Mouse (Mus musculus) MEL (cell line): Measurements from ENCODE around the gene Dpp4. TPM values are rescaled to one million over a fixed set of nuclear protein-coding genes. Genes with fewer than 3 reads are reported as not detected.

Source experiments
- DNase-seq: peaks from one replicate; pipeline ENCODE4 v3.0.0; 2011; ENCODE audit warnings: low read depth, low spot score
- H3K27ac ChIP-seq: 2 replicates; pipeline ENCODE4 v1.5.1; 2012; ENCODE audit warnings: low read depth, mild to moderate bottlenecking, control low read depth, low read length, moderate library complexity; ENCODE audit not compliant: control insufficient read depth
- H3K27me3 ChIP-seq, 2 experiments: fragments of 150-350 bp in 1 of 2; sonication (generic) in 1 of 2; 2 replicates each; pipeline ENCODE4 v1.6.1; 2012; ENCODE audit warnings: low read length in 2 of 2, mild to moderate bottlenecking in 2 of 2, improper control_type of control experiment in 1 of 2, moderate library complexity in 1 of 2; ENCODE audit not compliant: insufficient read depth in 2 of 2, control insufficient read depth in 1 of 2
- H3K36me3 ChIP-seq, 2 experiments: 2 replicates each; pipeline ENCODE4 v1.6.1; 2012 to 2014; ENCODE audit warnings: low read length in 2 of 2, improper control_type of control experiment in 1 of 2, inconsistent platforms in 1 of 2, mild to moderate bottlenecking in 1 of 2; ENCODE audit not compliant: insufficient read depth in 2 of 2, control insufficient read depth in 1 of 2
- H3K4me1 ChIP-seq, 2 experiments: fragments of 150-350 bp in 1 of 2; sonication (generic) in 1 of 2; 2 replicates each; pipeline ENCODE4 v1.6.1; 2012; ENCODE audit warnings: low read length in 2 of 2, improper control_type of control experiment in 1 of 2, mild to moderate bottlenecking in 1 of 2; ENCODE audit not compliant: insufficient read depth in 2 of 2, control insufficient read depth in 1 of 2
- H3K4me3 ChIP-seq, 2 experiments: fragments of 150-350 bp in 1 of 2; sonication (generic) in 1 of 2; 2 replicates each; pipeline ENCODE4 v1.5.1; 2012; ENCODE audit warnings: low read depth in 2 of 2, low read length in 2 of 2, mild to moderate bottlenecking in 2 of 2, moderate library complexity in 2 of 2, control low read depth in 1 of 2, improper control_type of control experiment in 1 of 2; ENCODE audit not compliant: control insufficient read depth in 1 of 2, insufficient read depth in 1 of 2
- H3K79me2 ChIP-seq: 2 replicates; pipeline ENCODE4 v1.6.1; 2012; ENCODE audit warnings: mild to moderate bottlenecking, low read length, moderate library complexity; ENCODE audit not compliant: control insufficient read depth, poor library complexity, insufficient read depth
- H3K9ac ChIP-seq: 2 replicates; pipeline ENCODE4 v1.6.1; 2012; ENCODE audit warnings: low read depth, mild to moderate bottlenecking, control low read depth, low read length, moderate library complexity; ENCODE audit not compliant: control insufficient read depth, poor library complexity, severe bottlenecking
- H3K9me3 ChIP-seq: fragments of 150-350 bp; sonication (generic); replicated peaks from 2 replicates; pipeline ENCODE4 v1.6.1; 2012; ENCODE audit warnings: mild to moderate bottlenecking, low read length, improper control_type of control experiment, moderate library complexity; ENCODE audit not compliant: insufficient read depth
- BHLHE40 ChIP-seq: IDR thresholded peaks from 2 replicates; pipeline ENCODE4 v1.6.1; 2012; ENCODE audit warnings: low read depth, mild to moderate bottlenecking, inconsistent platforms, low read length, improper control_type of control experiment, borderline replicate concordance
- CHD2 ChIP-seq: IDR thresholded peaks from 2 replicates; pipeline ENCODE4 v1.6.1; 2011; ENCODE audit warnings: low read length, improper control_type of control experiment
- CTCF ChIP-seq, 3 experiments: IDR thresholded peaks in 2 of 3; conservative IDR thresholded peaks in 1 of 3; 2 replicates each; pipeline ENCODE4 v1.5.1; 2011 to 2012; ENCODE audit warnings: low read length in 3 of 3, low read depth in 2 of 3, mild to moderate bottlenecking in 2 of 3, improper control_type of control experiment in 1 of 3, inconsistent platforms in 1 of 3, mixed read lengths in 1 of 3, moderate library complexity in 1 of 3; ENCODE audit not compliant: control insufficient read depth in 1 of 3, insufficient read depth in 1 of 3, poor library complexity in 1 of 3, severe bottlenecking in 1 of 3
- ELF1 ChIP-seq: IDR thresholded peaks from 2 replicates; pipeline ENCODE4 v1.6.1; 2014; ENCODE audit warnings: low read depth, mild to moderate bottlenecking, inconsistent platforms, low read length, improper control_type of control experiment, moderate library complexity
- EP300 ChIP-seq, 2 experiments: IDR thresholded peaks; 2 replicates each; pipeline ENCODE4 v1.6.1; 2011; ENCODE audit warnings: improper control_type of control experiment in 2 of 2, low read length in 2 of 2, low read depth in 1 of 2, mild to moderate bottlenecking in 1 of 2
- ETS1 ChIP-seq: IDR thresholded peaks from 2 replicates; pipeline ENCODE4 v1.6.1; 2012; ENCODE audit warnings: low read depth, mild to moderate bottlenecking, inconsistent platforms, low read length, improper control_type of control experiment, moderate library complexity
- GATA1 ChIP-seq: IDR thresholded peaks from 2 replicates; pipeline ENCODE4 v1.6.1; 2011; ENCODE audit warnings: low read depth, low read length, improper control_type of control experiment
- HCFC1 ChIP-seq: IDR thresholded peaks from 2 replicates; pipeline ENCODE4 v1.6.1; 2012; ENCODE audit warnings: low read depth, mild to moderate bottlenecking, inconsistent platforms, low read length, improper control_type of control experiment, moderate library complexity
- JUND ChIP-seq: IDR thresholded peaks from 2 replicates; pipeline ENCODE4 v1.6.1; 2011; ENCODE audit warnings: low read depth, mild to moderate bottlenecking, improper control_type of control experiment, low read length
- MAZ ChIP-seq: IDR thresholded peaks from 2 replicates; pipeline ENCODE4 v1.6.1; 2012; ENCODE audit warnings: low read depth, mild to moderate bottlenecking, inconsistent platforms, low read length, improper control_type of control experiment
- MEF2A ChIP-seq: IDR thresholded peaks from 2 replicates; pipeline ENCODE4 v1.6.1; 2014; ENCODE audit warnings: low read depth, mild to moderate bottlenecking, inconsistent platforms, low read length, improper control_type of control experiment; ENCODE audit not compliant: poor library complexity, insufficient replicate concordance, severe bottlenecking; ENCODE audit errors: extremely low read depth
- MXI1 ChIP-seq: IDR thresholded peaks from 2 replicates; pipeline ENCODE4 v1.6.1; 2011; ENCODE audit warnings: mild to moderate bottlenecking, low read depth, low read length, improper control_type of control experiment
- MYC ChIP-seq: IDR thresholded peaks from 2 replicates; pipeline ENCODE4 v1.6.1; 2011; ENCODE audit warnings: low read depth, mild to moderate bottlenecking, low read length, improper control_type of control experiment, moderate library complexity
- NRF1 ChIP-seq: IDR thresholded peaks from 2 replicates; pipeline ENCODE4 v1.6.1; 2014; ENCODE audit warnings: low read depth, mild to moderate bottlenecking, inconsistent platforms, low read length, improper control_type of control experiment, moderate library complexity; ENCODE audit not compliant: poor library complexity, insufficient read depth, severe bottlenecking
- POLR2AphosphoS2 ChIP-seq: IDR thresholded peaks from 2 replicates; pipeline ENCODE4 v1.6.1; 2011; ENCODE audit warnings: low read length, improper control_type of control experiment
- POLR2AphosphoS5 ChIP-seq: IDR thresholded peaks from 2 replicates; pipeline ENCODE4 v1.6.1; 2012; ENCODE audit warnings: low read depth, borderline replicate concordance, mild to moderate bottlenecking, inconsistent platforms, low read length, moderate library complexity, mixed read lengths
- RAD21 ChIP-seq: IDR thresholded peaks from 2 replicates; pipeline ENCODE4 v1.6.1; 2011; ENCODE audit warnings: mild to moderate bottlenecking, low read depth, low read length, improper control_type of control experiment
- SIN3A ChIP-seq: IDR thresholded peaks from 2 replicates; pipeline ENCODE4 v1.6.1; 2012; ENCODE audit warnings: low read length, improper control_type of control experiment, inconsistent platforms
- SMC3 ChIP-seq: IDR thresholded peaks from 2 replicates; pipeline ENCODE4 v1.6.1; 2011; ENCODE audit warnings: low read depth, low read length, improper control_type of control experiment
- TAL1 ChIP-seq: IDR thresholded peaks from 2 replicates; pipeline ENCODE4 v1.6.1; 2012; ENCODE audit warnings: mild to moderate bottlenecking, inconsistent platforms, low read length, moderate library complexity, mixed read lengths
- TBP ChIP-seq: IDR thresholded peaks from 2 replicates; pipeline ENCODE4 v1.8.0; 2011; ENCODE audit warnings: low read depth, low read length, improper control_type of control experiment
- USF2 ChIP-seq, 2 experiments: IDR thresholded peaks; 2 replicates each; pipeline ENCODE4 v1.6.1; 2011 to 2012; ENCODE audit warnings: improper control_type of control experiment in 2 of 2, low read length in 2 of 2, borderline replicate concordance in 1 of 2, inconsistent platforms in 1 of 2, low read depth in 1 of 2, mild to moderate bottlenecking in 1 of 2; ENCODE audit not compliant: insufficient read depth in 1 of 2
- ZC3H11A ChIP-seq: IDR thresholded peaks from 2 replicates; pipeline ENCODE4 v1.6.1; 2012; ENCODE audit warnings: low read depth, mild to moderate bottlenecking, inconsistent platforms, low read length, improper control_type of control experiment
- ZKSCAN1 ChIP-seq: IDR thresholded peaks from 2 replicates; pipeline ENCODE4 v1.6.1; 2012; ENCODE audit warnings: low read depth, mild to moderate bottlenecking, inconsistent platforms, low read length, improper control_type of control experiment, moderate library complexity
- ZNF384 ChIP-seq: IDR thresholded peaks from 2 replicates; pipeline ENCODE4 v1.6.1; 2012; ENCODE audit warnings: low read depth, mild to moderate bottlenecking, inconsistent platforms, low read length, improper control_type of control experiment
- polyA plus RNA-seq, 2 experiments: library from polyadenylated mRNA; stranded (reverse) in 1 of 2; unstranded in 1 of 2; fragments of >175 nt in 1 of 2; fragments of >200 nt in 1 of 2; gene quantifications; 2 replicates each; pipeline versions ENCODE4 v1.2.1 to v1.2.4; 2012; ENCODE audit warnings: low replicate concordance in 2 of 2, low read depth in 1 of 2; ENCODE audit not compliant: insufficient read length in 2 of 2, insufficient read depth in 1 of 2, missing spikeins in 1 of 2
- total RNA-seq: library from RNA; depleted of rRNA; stranded (reverse); fragments of 300-350 nt; gene quantifications from 2 replicates; pipeline ENCODE4 v1.2.3, GENCODE M21; 2012

Dpp4 gene
- total and polyA plus RNA-seq, 3 experiments = 40.4 to 99.1 (median 64.1) TPM

- peak; percentile 85 for DNase-seq
- Histone ChIP-seq H3K4me1 (peaks cover 6 to 12% of the 10 kb centered on the region in 2 experiments), H3K9me3 (no peaks in the 10 kb centered on the region), H3K27ac (no peak overlapping the region), H3K27me3 (no peaks in the 10 kb centered on the region), H3K4me3 (peak overlapping the region in 1 of 2 experiments; percentile 56; a peak in 2 of 4 replicates), H3K36me3 (peaks cover 0 to 8% of the 10 kb centered on the region in 2 experiments; a peak in 2 of 4 replicates), H3K79me2 (no peaks in the 10 kb centered on the region), H3K9ac (peak overlapping the region; percentile 64)
- TF ChIP-seq ZC3H11A = peak; percentile 97
- no peak for TF ChIP-seq MXI1
- TF ChIP-seq SIN3A = peak; percentile 83
- TF ChIP-seq ZKSCAN1 = no peak
- TF ChIP-seq MAZ = no peak
- TF ChIP-seq USF2 (IDR thresholded peaks at IDR 0.05; ENCODE audit: borderline replicate concordance in 1 of 2, insufficient read depth in 1 of 2, low read depth in 1 of 2, low read length in 2 of 2) = no peak
- TF ChIP-seq POLR2AphosphoS5 = no peak
- TF ChIP-seq EP300 (IDR thresholded peaks at IDR 0.05; ENCODE audit: low read depth in 1 of 2, low read length in 2 of 2) = peak in 1 of 2 experiments; percentile 46; a peak in 1 of 4 replicates
- peak; percentile 54; the same call in 1 of the 2 replicates for TF ChIP-seq MYC
- TF ChIP-seq GATA1 = 0 out of 2 replicates have a peak, but pooled peaks have one; percentile 23
- no peak for TF ChIP-seq TBP
- no peak for TF ChIP-seq MEF2A
- no peak for TF ChIP-seq NRF1
- TF ChIP-seq ETS1 = peak; percentile 41; the same call in 1 of the 2 replicates
- peak; percentile 48; the same call in 1 of the 2 replicates for TF ChIP-seq JUND
- TF ChIP-seq ZNF384 = peak; percentile 99
- no peak for TF ChIP-seq POLR2AphosphoS2
- TF ChIP-seq BHLHE40 = no peak
- no peak for TF ChIP-seq ELF1
- TF ChIP-seq TAL1 = no peak
- peak; percentile 89 for TF ChIP-seq SMC3
- TF ChIP-seq HCFC1 = peak; percentile 59
- TF ChIP-seq CHD2 = no peak
- peak; percentile 100 for TF ChIP-seq RAD21
- TF ChIP-seq CTCF (IDR thresholded peaks at IDR 0.05 in 2 of 3, conservative IDR thresholded peaks at IDR 0.05 in 1 of 3; ENCODE audit: control insufficient read depth in 1 of 3, insufficient read depth in 1 of 3, low read depth in 2 of 3, low read length in 3 of 3, poor library complexity in 1 of 3, severe bottlenecking in 1 of 3) = peak; percentile 25 to 77 (median 32); a peak in 4 of 6 replicates
Measured at GRCm38 (mm10) chr2:62458070-62458469, 46.0 kb upstream of the Dpp4 start.
